Mouse (Mus musculus): ENCODE results near the gene 6030445D17Rik. TPM values are rescaled to one million over a fixed set of nuclear protein-coding genes. Genes with fewer than 3 reads are reported as not detected.

6030445D17Rik gene
- under 1 TPM; 0.34 to 0.43 TPM for total RNA-seq (2021)

DNA sequence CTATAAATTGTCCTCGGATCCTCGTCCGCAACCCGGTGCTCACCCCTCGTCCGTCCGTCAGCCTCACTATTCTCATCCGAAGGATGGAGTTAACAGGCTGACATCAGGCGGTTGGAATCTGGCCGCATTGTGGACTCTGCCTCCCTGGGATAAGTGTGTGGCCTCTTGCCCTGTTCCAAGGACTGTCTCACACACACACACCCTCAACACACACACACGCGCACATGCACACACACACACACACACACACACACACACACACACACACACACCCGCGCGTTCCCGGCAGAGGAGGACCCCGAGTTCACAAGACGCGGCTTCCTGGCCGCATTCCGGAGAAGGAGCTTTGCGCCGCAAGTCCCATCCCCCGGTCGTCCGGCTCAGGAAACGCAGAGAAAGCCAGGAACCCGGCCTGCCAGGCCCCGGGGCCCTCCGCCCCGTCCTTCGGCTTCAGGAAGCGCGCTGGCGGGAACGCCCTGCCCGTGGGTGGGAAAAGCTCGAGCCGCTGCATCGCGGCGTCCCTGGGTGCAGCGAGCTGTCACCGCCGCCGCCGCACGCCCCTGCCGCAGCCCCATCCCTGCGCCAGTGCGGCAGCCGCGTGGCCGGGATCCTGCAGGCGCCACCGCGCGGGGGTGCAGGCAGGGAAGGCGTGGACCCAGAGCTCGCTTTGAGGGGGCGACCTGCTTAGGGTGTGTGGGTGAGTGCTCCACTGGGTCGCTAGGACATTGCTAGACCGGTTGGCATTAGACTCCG, at the start of gene 6030445D17Rik:
Gene 6030445D17Rik (plus strand): TSS at position 165 of the 753 bp plus-strand sequence.
- DNase-seq (ENCODE audit: low spot score in 2 of 2), result peak; percentile 64 to 74
- intact Hi-C loops (cut with DNase I), result no loop called here

DNA sequence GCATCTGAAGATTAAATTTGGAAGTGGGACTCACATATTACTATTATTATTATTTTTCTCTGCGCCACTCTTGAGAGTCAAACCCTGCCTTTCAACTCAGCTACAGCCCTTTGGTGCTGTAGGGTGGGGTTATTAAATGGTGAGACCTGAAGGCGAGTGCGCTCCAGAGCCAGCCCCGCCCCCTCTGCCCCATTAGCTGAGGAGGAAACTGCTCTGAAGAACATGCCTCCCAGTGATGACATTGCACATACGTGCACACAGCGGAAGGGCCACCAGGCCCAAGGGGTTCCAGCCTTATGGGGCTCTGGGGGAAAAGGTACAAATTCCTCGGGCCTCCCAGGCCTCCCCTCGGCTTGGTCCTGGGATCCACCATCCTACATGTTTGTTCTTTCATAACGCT, 46.6 kb upstream of the 6030445D17Rik start:
- no peak for DNase-seq (ENCODE audit: low spot score in 2 of 2)
- intact Hi-C loops (cut with DNase I), result no loop called here

DNA sequence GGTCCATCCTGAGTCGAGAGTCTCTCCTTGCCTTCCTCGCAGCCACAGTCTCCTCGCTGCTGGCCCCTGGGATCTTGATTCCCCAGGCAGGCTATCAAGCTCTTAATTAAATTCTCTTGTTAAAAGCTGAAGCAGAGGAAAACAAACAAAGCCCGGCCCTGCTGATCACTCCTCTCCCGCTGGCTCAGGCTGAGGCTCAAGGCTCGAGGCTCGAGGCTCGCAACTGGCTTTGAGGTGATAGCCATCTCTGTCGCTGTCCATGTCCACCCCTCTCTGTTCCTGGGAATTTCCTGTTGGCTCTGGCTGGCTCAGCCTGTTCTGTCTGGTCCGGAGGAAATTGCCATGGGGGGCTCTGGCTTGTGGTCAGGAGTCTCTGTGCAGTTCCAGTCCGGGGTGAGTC, 43.1 kb upstream of the 6030445D17Rik start:
- no peak for DNase-seq (ENCODE audit: low spot score in 2 of 2)
- intact Hi-C loops (cut with DNase I), result no loop called here

- intact Hi-C loops (cut with DNase I), result no loop called here
- DNase-seq (ENCODE audit: low spot score in 2 of 2), result no peak
Observed at GRCm38 (mm10) chr4:136419386-136419785, 42.7 kb upstream of the 6030445D17Rik start.

GRCm38 (mm10) chr4:136423224-136423623, 38.8 kb upstream of the 6030445D17Rik start, which contains the start of gene Htr1d:
Htr1d (plus strand) TSS chr4:136423524.
- intact Hi-C loops (cut with DNase I), result no loop called here
- DNase-seq (ENCODE audit: low spot score in 2 of 2), result no peak

DNA sequence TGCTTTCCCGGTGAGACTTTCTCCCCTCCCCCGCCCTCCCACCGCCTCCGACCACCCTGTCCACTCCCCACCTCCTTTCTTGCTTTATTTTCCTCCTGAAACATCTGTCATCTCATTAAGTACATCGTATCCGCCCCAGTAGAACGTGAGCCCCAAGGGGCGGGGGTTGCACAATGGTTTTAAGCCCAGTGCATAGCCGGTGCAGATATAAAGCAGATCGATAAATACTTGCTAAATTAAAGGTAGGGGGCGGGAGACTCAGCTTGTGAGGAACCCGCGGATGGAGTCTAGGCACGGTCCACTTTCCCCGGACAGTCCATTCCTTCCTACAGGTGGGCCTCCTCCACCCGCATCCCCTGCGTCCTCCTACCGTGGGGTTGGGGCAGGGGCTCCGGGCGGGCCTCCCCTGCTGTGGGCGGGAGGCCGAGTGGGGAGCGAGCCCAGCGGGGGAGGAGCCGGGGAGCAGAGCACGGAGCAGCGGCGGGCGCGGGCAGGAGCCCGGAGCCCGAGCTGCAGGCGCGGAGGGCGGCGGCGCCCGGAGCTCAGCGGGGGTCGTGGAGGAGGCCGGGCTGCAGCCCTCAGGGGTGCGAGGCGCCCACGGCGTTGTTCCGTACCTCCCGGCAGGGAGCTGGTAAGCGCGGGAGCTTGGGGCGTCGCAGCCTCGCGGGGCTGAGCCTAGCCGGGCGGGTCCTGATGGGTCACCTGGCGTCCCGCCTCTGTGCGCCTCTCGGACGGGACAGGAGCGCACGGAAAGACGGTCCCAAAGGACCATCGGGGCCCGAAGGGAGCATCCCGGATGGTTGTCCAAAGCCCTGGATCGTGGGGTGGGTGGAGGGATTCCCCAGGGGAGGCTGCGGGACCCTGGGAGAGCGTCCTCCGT, 37.7 kb upstream of the 6030445D17Rik start:
- intact Hi-C loops (cut with DNase I), result no loop called here
- no peak for DNase-seq (ENCODE audit: low spot score in 2 of 2)

DNA sequence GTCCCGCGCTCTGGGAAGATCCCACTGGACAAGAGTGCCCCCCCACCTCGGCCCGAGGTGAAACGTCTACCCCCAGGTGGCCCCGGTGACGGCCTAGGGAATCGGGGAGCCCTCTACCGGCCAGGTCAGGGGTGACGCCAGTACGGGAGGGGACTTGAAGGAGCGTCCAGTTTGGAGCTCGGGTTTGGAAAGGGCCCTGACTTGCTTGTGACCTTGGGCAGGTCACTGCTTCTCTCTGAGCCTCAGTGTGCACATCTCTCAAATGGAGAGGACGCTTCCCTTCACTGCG, 37.1 kb upstream of the 6030445D17Rik start:
- DNase-seq (ENCODE audit: low spot score in 2 of 2), result no peak
- intact Hi-C loops (cut with DNase I), result no loop called here

- DNase-seq (ENCODE audit: low spot score in 2 of 2), result peak in 1 of 2 experiments; percentile 14
Observed at GRCm38 (mm10) chr4:136430609-136431375, 31.3 kb upstream of the 6030445D17Rik start.

GRCm38 (mm10) chr4:136431376-136431693, 30.7 kb upstream of the 6030445D17Rik start:
- DNase-seq (ENCODE audit: low spot score in 2 of 2), result peak; percentile 24 to 44
- intact Hi-C loops (cut with DNase I), result no loop called here

More at GRCm38 (mm10) chr4:136430609-136431375, 31.3 kb upstream of the 6030445D17Rik start:
- intact Hi-C loops (cut with DNase I), result no loop called here

- DNase-seq (ENCODE audit: low spot score in 2 of 2), result no peak
- intact Hi-C loops (cut with DNase I), result no loop called here
Observed at GRCm38 (mm10) chr4:136434029-136434428, 28.0 kb upstream of the 6030445D17Rik start.

GRCm38 (mm10) chr4:136439106-136439505, 22.9 kb upstream of the 6030445D17Rik start:
- DNase-seq (ENCODE audit: low spot score in 2 of 2), result no peak
- intact Hi-C loops (cut with DNase I), result no loop called here

DNA sequence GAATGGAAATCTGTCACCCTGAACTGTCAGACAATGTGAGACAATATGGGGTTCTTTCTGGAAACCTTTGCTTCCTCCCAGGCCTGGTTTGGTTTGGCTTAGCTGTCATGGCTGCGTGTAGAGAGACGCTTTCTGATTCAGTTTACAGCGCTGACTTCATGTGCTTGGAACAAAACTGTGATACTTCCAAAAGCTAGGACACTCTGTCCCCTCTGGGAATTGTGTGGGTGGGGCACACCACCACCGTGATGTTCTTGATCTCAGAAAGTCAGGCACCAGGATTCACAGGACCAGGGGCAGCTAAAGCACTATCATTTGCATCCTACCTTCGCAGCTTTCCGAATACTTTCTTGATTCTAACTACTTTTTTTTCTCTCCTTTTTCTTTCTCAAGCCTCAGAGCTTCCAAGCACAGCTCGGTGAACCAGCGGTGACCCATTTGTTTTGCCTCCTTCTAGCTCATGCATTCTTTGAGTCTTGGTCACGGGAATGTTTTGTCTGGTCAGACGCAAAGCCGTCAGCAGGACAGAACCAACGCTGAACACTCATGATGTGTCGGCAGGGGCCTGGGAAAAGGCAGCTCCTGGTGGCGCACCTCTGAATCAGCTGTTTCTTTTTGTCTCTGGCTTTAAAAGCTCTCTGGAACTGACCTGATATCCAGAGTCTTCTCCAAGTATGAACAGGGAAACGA, 20.6 kb upstream of the 6030445D17Rik start:
- intact Hi-C loops (cut with DNase I), result no loop called here
- no peak for DNase-seq (ENCODE audit: low spot score in 2 of 2)

GRCm38 (mm10) chr4:136444561-136444960, 17.5 kb upstream of the 6030445D17Rik start:
- DNase-seq (ENCODE audit: low spot score in 2 of 2), result no peak
- intact Hi-C loops (cut with DNase I), result no loop called here

GRCm38 (mm10) chr4:136449795-136450194, 12.3 kb upstream of the 6030445D17Rik start:
- intact Hi-C loops (cut with DNase I), result no loop called here
- no peak for DNase-seq (ENCODE audit: low spot score in 2 of 2)

DNA sequence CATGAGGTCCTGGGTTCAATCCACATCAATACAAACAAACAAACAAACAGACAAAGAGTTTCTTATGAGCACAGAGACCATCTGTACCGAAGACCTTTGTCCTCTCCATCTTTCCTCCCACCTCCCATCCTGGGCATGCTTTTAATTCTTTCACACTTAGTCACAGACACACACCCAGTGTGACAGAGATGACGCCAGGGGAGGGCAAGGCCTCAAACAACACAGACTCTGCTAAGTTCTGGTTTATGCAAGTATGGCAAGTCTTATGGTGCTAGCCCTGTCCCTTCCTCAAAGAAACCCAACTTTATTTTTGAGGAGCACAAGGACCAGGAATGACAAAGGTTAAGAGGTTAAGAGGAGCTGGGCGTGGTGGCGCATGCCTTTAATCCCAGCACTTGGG, 11.8 kb upstream of the 6030445D17Rik start:
- intact Hi-C loops (cut with DNase I), result no loop called here
- no peak for DNase-seq (ENCODE audit: low spot score in 2 of 2)

GRCm38 (mm10) chr4:136451564-136451963, 10.5 kb upstream of the 6030445D17Rik start:
- DNase-seq (ENCODE audit: low spot score in 2 of 2), result no peak
- intact Hi-C loops (cut with DNase I), result no loop called here

GRCm38 (mm10) chr4:136452286-136452685, 9.8 kb upstream of the 6030445D17Rik start:
- intact Hi-C loops (cut with DNase I), result no loop called here

DNA sequence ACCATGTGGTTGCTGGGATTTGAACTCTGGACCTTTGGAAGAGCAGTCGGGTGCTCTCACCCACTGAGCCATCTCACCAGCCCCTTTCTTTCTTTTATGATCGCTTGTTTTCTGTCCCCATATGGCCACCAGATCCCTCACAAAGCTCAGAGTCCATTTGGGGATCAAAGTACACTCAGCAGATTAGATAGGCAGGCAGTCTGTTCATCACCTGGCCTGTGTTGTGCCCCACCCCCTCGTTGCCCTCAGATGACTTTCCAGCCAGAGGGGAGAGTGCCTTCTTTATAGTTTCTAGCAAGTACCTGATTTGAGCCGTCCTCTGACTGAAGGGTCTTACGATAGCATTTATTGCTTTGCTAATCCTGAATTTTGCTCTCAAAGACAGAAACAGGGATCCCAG, 9.3 kb upstream of the 6030445D17Rik start:
- DNase-seq (ENCODE audit: low spot score in 2 of 2), result no peak
- intact Hi-C loops (cut with DNase I), result no loop called here

More at GRCm38 (mm10) chr4:136452286-136452685, 9.8 kb upstream of the 6030445D17Rik start:
- DNase-seq (ENCODE audit: low spot score in 2 of 2), result no peak

DNA sequence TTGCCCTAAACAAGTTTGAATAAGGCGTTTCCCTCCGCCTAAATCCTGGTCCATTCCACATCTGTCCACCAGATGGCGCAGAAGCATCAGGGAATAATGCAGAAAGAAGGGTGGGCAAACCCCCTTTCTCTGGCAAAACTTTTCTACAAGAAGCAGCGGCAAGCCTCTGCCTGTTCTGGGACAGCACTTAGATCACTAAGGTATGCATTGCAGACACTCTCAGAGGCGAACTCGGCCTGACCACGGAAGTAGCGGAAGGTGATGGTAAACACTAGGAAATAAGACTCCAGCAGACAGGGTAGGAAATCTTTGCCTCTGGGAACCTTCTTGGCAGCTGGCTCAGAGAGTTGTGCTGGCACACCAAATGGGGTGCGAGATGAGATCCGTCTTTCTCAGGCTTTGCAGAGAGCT, 7.2 kb upstream of the 6030445D17Rik start:
- intact Hi-C loops (cut with DNase I), result loop anchor here (1.0 kb wide), 3 partner anchors 71 to 166 kb away; partner anchors contain the start of gene Kdm1a
- DNase-seq (ENCODE audit: low spot score in 2 of 2), result peak; percentile 76 to 80

All from left cerebral cortex, postnatal 25 days (tissue).